Mouse (Mus musculus) embryonic fibroblast, embryonic 13.5 days (primary cell): ENCODE data around the gene Atg16l1.

Source experiments
- CTCF ChIP-seq: IDR thresholded peaks from 2 replicates; pipeline ENCODE4 v1.5.1; 2011; ENCODE audit warnings: mild to moderate bottlenecking, control low read depth, low read length, moderate library complexity, borderline replicate concordance; ENCODE audit not compliant: insufficient read depth
- POLR2A ChIP-seq: IDR thresholded peaks from 2 replicates; pipeline ENCODE4 v1.6.1; 2011; ENCODE audit warnings: low read depth, mild to moderate bottlenecking, control low read depth, low read length, moderate library complexity

DNA sequence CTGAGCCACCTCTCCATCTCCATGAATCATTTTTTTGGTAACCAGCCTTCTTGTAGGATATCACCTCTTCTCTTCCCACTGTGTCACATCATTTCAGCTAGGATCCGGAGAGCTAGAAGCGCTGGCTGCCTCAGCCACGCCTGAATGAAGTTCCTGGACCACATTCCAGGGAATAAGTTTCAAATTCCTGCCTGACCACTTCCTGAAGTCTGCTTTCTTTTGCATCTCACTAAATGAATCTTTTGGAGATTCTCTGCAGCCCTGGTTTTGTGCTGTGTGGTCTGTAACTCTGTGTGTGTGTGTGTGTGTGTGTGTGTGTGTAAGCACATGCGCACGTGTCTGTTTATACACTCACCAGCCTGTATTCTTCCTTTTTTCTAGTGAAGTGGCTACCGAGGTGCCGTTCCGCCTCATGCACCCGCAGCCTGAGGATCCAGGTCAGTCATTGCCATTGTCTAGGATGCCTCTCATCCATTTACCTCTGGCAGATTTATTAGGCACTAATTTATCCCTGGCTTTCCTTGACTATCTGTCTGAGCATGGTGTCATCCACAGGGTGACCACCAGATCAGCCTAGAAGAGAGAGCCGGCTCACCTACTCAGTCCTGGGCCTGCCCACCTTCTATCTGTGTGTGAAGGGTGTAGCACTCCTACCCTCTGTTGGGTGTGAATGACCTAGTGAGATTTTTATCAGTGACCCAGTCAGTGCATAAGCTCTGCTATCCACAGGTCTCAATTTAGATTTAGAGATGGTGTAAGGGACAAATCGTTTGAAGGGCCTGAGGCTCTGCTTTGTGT is 84.9 kb downstream of the Atg16l1 start:
- no peak for TF ChIP-seq POLR2A
- no peak for TF ChIP-seq CTCF
